Mouse (Mus musculus) heart, postnatal 0 days (tissue): ENCODE results near the gene Rpl4.

Experiments used
- CTCF ChIP-seq: IDR thresholded peaks from 2 replicates; pipeline ENCODE4 v1.5.1; 2016; ENCODE audit warnings: antibody characterized with exemption, control low read depth, low read depth
- EP300 ChIP-seq: IDR thresholded peaks from 2 replicates; pipeline ENCODE4 v1.6.1; 2016; ENCODE audit warnings: antibody characterized with exemption, low read depth

DNA sequence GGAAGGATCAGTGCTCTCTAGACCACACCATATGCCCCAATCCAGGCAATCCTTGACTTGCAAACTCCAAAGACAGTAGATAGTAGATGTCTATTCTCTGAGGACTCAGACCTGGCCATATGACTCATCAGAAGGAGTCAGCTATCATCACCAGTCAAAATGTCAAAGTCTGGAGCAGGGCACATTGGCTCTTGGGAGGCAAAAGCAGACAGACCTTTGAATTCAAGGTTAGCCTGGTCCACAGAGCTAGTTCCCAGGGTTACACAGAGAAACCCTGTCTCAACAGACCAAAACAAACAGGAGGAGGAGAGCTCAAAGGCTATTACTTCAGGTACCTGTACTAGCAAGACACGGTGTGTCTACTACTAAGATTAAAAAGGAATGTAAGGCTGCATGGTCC lies 20.7 kb downstream of the Rpl4 start:
- TF ChIP-seq CTCF (no peak), EP300 (no peak)
